Mouse (Mus musculus) embryonic facial prominence, embryonic 15.5 days (tissue): ENCODE results near the gene Arg2. TPM values are rescaled to one million over a fixed set of nuclear protein-coding genes. Genes with fewer than 3 reads are reported as not detected.

ENCODE experiments used
- ATAC-seq: fragments of 200-750 bp; cut with Nextera tagmentation; 2 replicates; pipeline ENCODE4 v1.8.0; 2017; ENCODE audit warnings: low read depth, moderate TSS enrichment; ENCODE audit not compliant: insufficient number of reproducible peaks, low FRiP score, low TSS enrichment
- H3K27ac ChIP-seq: fragments of 300-500 bp; sonication (generic); replicated peaks from 2 replicates; pipeline ENCODE4 v1.5.1; 2015; ENCODE audit warnings: mild to moderate bottlenecking, inconsistent platforms
- H3K27me3 ChIP-seq: fragments of 300-500 bp; sonication (generic); 2 replicates; pipeline ENCODE4 v1.6.1; 2015; ENCODE audit warnings: inconsistent platforms
- H3K36me3 ChIP-seq: fragments of 300-500 bp; sonication (generic); 2 replicates; pipeline ENCODE4 v1.6.1; 2015; ENCODE audit warnings: mild to moderate bottlenecking, inconsistent platforms
- H3K4me1 ChIP-seq: fragments of 300-500 bp; sonication (generic); 2 replicates; pipeline ENCODE4 v1.6.1; 2015; ENCODE audit warnings: inconsistent platforms
- H3K4me2 ChIP-seq: fragments of 300-500 bp; sonication (generic); replicated peaks from 2 replicates; pipeline ENCODE4 v1.6.1; 2015; ENCODE audit warnings: mild to moderate bottlenecking, inconsistent platforms
- H3K4me3 ChIP-seq: fragments of 300-500 bp; sonication (generic); replicated peaks from 2 replicates; pipeline ENCODE4 v1.5.1; 2015; ENCODE audit warnings: mild to moderate bottlenecking, inconsistent platforms
- H3K9ac ChIP-seq: fragments of 300-500 bp; sonication (generic); 2 replicates; pipeline ENCODE4 v1.6.1; 2015; ENCODE audit warnings: inconsistent platforms
- H3K9me3 ChIP-seq: fragments of 300-500 bp; sonication (generic); replicated peaks from 2 replicates; pipeline ENCODE4 v1.6.1; 2016; ENCODE audit warnings: inconsistent platforms
- WGBS: fragments of 180-500 bp; shearing (Covaris S2); methylation state at CpG from one replicate; pipeline ENCODE4 v1.1.7; 2015; 5-methylcytosine and 5-hydroxymethylcytosine counted together
- polyA plus RNA-seq: library from polyadenylated mRNA; unstranded; fragments of >200 nt; fragmentation: Nextera tagmentation; extraction: Ambion mirVana; gene quantifications from 2 replicates; pipeline ENCODE4 v1.2.1, GENCODE M21; 2015

The Arg2 gene
- polyA plus RNA-seq, 1 experiment from 2014 or later: 5.5 TPM

DNA sequence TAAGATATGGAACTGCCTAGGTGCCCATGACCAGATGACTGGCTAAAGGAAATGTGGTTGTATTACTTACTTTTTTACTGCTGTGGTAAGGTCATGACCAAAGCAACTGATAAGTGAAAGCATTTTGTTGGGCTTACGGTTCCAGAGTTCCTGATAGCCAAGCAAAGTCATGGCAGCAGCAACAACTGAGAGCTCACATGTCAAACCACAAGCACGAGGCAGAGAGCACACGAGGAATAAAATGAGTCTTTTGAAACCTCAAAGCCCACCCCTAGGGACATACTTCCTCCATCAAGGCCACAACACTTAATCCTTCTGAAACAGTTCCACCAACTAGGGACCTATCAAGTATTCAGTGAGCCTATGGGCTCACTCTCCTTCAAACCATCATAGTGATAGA is 71.3 kb downstream of the Arg2 start:
- Histone ChIP-seq H3K4me1 (no peaks in the 10 kb centered on the region), H3K4me3 (no peak overlapping the region), H3K27ac (no peak overlapping the region), H3K4me2 (no peak overlapping the region), H3K27me3 (no peaks in the 10 kb centered on the region), H3K9me3 (no peaks in the 10 kb centered on the region), H3K36me3 (no peaks in the 10 kb centered on the region), H3K9ac (no peak overlapping the region)
- 68% methylated on average over 3 of the region's 3 CpGs for WGBS
- ATAC-seq: no peak

Other genes starting within 250 kb of the Arg2 start
- gene Plek2, start 223.8 kb upstream of the Arg2 start, polyA plus RNA-seq: 9.1 and 11.2 TPM in 2 replicates
- 10.3 and 11.8 TPM in 2 replicates for gene Tmem229b, start 123.2 kb upstream of the Arg2 start, polyA plus RNA-seq
- 4.0 and 4.2 TPM in 2 replicates for gene Plekhh1, start 101.6 kb upstream of the Arg2 start, polyA plus RNA-seq
- gene Pigh, start 41.1 kb upstream of the Arg2 start, polyA plus RNA-seq: 32.6 and 34.8 TPM in 2 replicates
- gene Vti1b, start 41.9 kb downstream of the Arg2 start, polyA plus RNA-seq: 98.3 and 107 TPM in 2 replicates
- 23.7 and 24.8 TPM in 2 replicates for gene Rdh11, start 61.5 kb downstream of the Arg2 start, polyA plus RNA-seq
- 20.5 and 22.0 TPM in 2 replicates for gene Rdh12, start 78.1 kb downstream of the Arg2 start, polyA plus RNA-seq
- 11.6 and 14.7 TPM in 2 replicates for gene Zfyve26, start 165.5 kb downstream of the Arg2 start, polyA plus RNA-seq
- gene Rad51b, start 166.5 kb downstream of the Arg2 start, polyA plus RNA-seq: 6.3 and 7.3 TPM in 2 replicates